Mouse (Mus musculus): ENCODE measurements around the gene Rpn1. TPM values are rescaled to one million over a fixed set of nuclear protein-coding genes. Genes with fewer than 3 reads are reported as not detected.

Gene Rpn1
- polyA plus RNA-seq, 1 experiment from 2014 or later: 326 TPM

DNA sequence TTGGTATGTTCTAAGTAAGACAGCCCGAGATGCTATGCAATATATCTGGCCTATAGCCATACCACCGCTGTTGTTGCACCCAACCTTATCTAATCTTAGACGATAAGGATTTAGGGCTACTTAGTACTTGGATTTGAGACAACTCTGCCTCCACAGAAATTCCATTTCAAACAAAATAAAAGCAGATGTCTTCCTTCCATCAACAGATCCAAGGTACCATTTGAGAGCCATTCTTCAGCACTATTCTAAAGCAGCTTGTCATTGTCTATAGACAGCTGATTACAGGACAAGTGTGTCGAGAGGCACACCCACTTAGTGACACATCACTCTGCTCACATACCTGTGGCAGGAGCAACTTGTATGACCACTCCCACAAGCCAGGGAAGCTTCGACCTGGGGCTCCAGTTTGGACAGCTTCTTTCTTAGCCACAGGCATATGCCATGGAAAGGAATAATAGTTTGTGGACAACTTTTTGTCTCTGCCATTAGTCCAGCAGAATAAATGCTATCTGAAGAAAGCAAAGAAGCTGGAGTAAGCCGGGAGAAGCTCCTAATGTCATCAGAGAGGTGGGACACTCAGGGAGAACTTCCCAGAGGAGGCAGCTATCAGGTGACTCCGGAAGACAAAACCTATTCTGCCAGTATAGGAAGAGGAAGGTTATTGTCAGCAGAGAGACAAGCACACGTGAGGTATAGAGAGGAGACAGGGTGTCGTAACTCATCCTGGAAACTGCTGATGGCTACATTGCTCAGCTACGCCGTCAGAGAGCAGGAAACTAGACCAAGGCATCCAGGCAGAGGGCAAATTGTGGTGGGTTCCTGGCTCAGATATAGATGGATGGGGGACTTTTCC lies 30.8 kb upstream of the Rpn1 start:
- Histone ChIP-seq H3K4me3 (no peak overlapping the region), H3K4me1 (no peaks in the 10 kb centered on the region), H3K36me3 (replicated peaks) (no peaks in the 10 kb centered on the region), H3K27me3 (replicated peaks) (peaks cover 17% of the 10 kb centered on the region), H3K27ac (no peak overlapping the region), H3K9me3 (no peaks in the 10 kb centered on the region), H3K9ac (no peak overlapping the region), H3K4me2 (no peak overlapping the region)
- 76% methylated on average over 11 of the region's 11 CpGs for WGBS
- no peak for ATAC-seq (replicated peaks)

DNA sequence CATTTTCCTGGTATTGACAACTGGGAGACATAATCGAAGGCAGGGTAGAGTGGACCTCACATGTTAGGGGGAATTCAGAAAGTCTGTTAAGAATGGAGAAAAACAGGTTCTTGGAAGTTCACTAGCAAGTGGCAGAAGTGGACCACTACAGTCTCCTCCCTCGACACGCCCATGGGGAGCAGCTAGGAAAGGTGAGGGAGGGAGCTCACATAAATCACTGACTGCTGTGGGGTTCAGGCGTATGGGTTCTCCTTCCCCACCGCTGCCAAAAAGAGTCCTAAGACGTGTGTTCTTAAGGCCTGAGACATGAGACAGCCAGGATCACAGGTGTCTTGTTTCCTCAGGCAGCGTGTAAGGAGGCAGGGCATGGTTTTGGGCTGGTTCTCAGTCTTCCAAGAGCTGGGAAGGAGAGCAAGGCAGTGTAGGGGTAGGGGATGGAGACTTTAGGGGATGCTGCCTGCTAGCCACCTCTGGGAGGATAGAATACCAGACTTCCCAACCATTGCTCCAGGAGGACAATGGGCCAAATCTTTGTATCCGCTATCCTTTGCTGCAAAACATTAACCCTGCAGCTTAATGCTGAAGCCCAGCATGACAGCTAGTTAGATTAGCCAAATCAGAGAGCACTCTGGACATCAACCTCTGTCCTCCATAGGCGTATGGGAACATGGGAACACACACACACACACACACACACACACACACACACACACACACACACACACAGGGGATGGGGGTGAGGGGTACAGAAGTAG lies 30.0 kb upstream of the Rpn1 start:
- no peak for ATAC-seq (replicated peaks)
- H3K27me3 ChIP-seq (replicated peaks): peaks cover 9% of the 10 kb centered on the region
- H3K4me2 ChIP-seq: no peak overlapping the region
- H3K4me3 ChIP-seq: no peak overlapping the region
- no peak overlapping the region for H3K27ac ChIP-seq
- no peak overlapping the region for H3K9ac ChIP-seq
- H3K9me3 ChIP-seq: no peaks in the 10 kb centered on the region
- H3K4me1 ChIP-seq: no peaks in the 10 kb centered on the region
- 63% methylated on average over 9 of the region's 9 CpGs for WGBS
- H3K36me3 ChIP-seq (replicated peaks): no peaks in the 10 kb centered on the region

DNA sequence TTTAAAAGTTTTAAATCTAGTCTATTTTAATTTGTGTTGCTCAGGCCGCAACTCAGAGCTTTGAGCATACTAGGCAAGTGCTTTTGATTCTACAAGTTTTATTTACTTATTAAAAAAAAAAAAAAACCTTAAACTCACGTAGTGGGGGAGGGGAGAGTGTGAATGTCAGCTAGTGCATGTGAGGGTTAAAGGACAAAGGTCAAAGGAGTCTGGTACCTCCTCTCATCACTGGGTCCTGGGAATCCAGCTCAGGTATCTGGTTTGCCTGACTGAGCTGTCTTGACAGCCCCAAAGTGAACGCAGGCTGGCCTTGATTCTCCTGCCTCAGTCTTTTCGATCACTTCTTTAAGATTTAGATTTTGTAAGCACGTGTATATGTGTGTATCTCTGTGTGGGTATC lies 28.6 kb upstream of the Rpn1 start:
- no peak overlapping the region for H3K9ac ChIP-seq
- no peak overlapping the region for H3K4me2 ChIP-seq
- ATAC-seq (replicated peaks): no peak
- no peak overlapping the region for H3K27ac ChIP-seq
- no peaks in the 10 kb centered on the region for H3K9me3 ChIP-seq
- 73% methylated on average over 5 of the region's 5 CpGs for WGBS
- H3K4me1 ChIP-seq: no peaks in the 10 kb centered on the region
- H3K4me3 ChIP-seq: no peak overlapping the region
- H3K36me3 ChIP-seq (replicated peaks): no peaks in the 10 kb centered on the region
- 0 out of 2 replicates have a peak, but pooled peaks cover 3% of the 10 kb centered on the region for H3K27me3 ChIP-seq (replicated peaks)

DNA sequence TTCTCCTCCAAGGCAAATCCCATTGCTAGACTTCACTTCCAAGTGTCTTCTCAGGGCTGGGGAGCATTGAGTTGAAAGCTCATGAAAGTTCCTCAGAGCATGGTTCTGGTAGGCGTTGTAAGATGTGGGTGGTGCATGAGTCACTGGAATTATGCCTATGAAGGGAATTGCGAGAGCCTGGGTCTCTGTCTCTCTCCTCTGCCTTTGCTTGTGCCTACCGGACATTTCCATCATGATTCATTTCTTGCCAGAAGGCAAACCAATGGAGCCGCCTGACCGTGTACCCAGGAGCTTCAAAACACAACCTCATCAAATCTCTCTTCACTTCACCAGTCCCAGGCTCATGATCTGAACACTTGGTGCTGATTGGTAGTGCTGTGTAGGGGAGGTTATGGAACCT lies 27.4 kb upstream of the Rpn1 start:
- WGBS: 90% methylated on average over 5 of the region's 5 CpGs
- no peak overlapping the region for H3K9ac ChIP-seq
- no peak overlapping the region for H3K27ac ChIP-seq
- no peaks in the 10 kb centered on the region for H3K27me3 ChIP-seq (replicated peaks)
- no peaks in the 10 kb centered on the region for H3K36me3 ChIP-seq (replicated peaks)
- no peak for ATAC-seq (replicated peaks)
- no peaks in the 10 kb centered on the region for H3K9me3 ChIP-seq
- H3K4me3 ChIP-seq: no peak overlapping the region
- H3K4me1 ChIP-seq: no peaks in the 10 kb centered on the region
- no peak overlapping the region for H3K4me2 ChIP-seq

DNA sequence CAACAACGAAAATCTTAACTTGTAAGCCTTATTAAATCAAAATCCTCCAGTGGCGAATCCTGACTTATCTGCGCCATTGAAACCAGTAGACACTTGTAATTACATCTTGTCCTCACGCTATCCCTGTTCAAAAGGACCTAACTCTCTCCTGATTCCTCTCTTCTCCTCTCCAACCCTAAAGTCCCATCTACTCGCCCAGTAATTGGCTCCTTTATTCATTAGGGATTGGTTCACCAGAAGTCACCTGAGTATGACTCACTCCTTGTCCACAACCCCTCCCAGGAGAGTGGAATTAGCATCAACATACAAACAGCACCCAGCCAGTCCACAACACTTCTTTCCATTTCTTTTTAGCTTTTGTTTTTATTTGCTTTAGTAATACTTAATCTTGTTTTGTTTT lies 24.4 kb upstream of the Rpn1 start:
- ATAC-seq (replicated peaks): no peak
- 82% methylated on average over 5 of the region's 5 CpGs for WGBS
- H3K4me3 ChIP-seq: no peak overlapping the region
- no peaks in the 10 kb centered on the region for H3K4me1 ChIP-seq
- no peak overlapping the region for H3K4me2 ChIP-seq
- H3K9ac ChIP-seq: no peak overlapping the region
- no peaks in the 10 kb centered on the region for H3K9me3 ChIP-seq
- no peak overlapping the region for H3K27ac ChIP-seq
- H3K27me3 ChIP-seq (replicated peaks): no peaks in the 10 kb centered on the region
- no peaks in the 10 kb centered on the region for H3K36me3 ChIP-seq (replicated peaks)

DNA sequence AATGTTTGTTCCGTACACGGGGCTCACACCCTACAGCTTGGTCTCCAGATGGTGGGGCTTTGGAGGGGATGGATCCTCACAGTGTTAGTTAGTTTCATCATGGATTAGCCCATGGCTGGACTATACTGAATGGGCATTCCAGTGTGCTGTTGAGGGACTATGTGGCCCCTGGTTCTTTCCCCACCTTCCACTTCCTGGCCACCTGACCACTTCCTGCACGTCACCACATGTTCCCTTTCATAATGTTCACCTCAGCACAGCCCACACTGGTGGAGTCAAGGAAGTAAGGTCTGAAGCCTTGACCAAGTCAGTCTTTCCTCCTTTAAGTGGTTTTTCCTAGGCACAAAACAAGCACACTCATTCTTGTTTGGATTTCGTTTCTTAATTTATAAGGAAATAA lies 23.7 kb upstream of the Rpn1 start:
- ATAC-seq (replicated peaks): no peak
- no peaks in the 10 kb centered on the region for H3K4me1 ChIP-seq

DNA sequence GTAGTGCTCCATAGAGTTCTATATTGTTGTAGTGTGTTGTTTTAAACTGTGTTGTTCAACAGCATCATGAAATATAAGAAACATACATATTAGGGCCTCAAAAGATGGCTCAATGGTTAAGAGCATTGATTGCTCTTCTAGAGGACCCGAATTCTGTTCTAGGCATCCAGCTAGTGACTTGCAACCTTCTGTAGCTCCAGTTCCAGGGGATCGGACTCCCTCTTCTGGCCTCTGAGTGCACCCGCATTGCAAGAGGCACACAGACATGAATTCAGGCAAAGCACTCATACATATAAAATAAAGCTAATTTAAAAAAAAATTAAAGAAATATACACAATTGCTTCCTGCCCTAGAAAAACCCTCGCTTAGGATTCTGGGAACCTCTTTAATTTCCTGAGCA lies 22.9 kb upstream of the Rpn1 start:
- H3K9ac ChIP-seq: no peak overlapping the region
- 84% methylated on average over 4 of the region's 4 CpGs for WGBS
- no peaks in the 10 kb centered on the region for H3K27me3 ChIP-seq (replicated peaks)
- no peaks in the 10 kb centered on the region for H3K9me3 ChIP-seq
- no peak overlapping the region for H3K4me2 ChIP-seq
- no peak overlapping the region for H3K27ac ChIP-seq
- no peak overlapping the region for H3K4me3 ChIP-seq
- H3K4me1 ChIP-seq: no peaks in the 10 kb centered on the region
- ATAC-seq (replicated peaks): no peak
- no peaks in the 10 kb centered on the region for H3K36me3 ChIP-seq (replicated peaks)

More for the DNA sequence above, 23.7 kb upstream of the Rpn1 start:
- H3K27me3 ChIP-seq (replicated peaks): no peaks in the 10 kb centered on the region
- no peak overlapping the region for H3K9ac ChIP-seq
- H3K4me3 ChIP-seq: no peak overlapping the region
- no peaks in the 10 kb centered on the region for H3K36me3 ChIP-seq (replicated peaks)
- H3K27ac ChIP-seq: no peak overlapping the region
- H3K9me3 ChIP-seq: no peaks in the 10 kb centered on the region
- no peak overlapping the region for H3K4me2 ChIP-seq
- 89% methylated on average over 4 of the region's 4 CpGs for WGBS

DNA sequence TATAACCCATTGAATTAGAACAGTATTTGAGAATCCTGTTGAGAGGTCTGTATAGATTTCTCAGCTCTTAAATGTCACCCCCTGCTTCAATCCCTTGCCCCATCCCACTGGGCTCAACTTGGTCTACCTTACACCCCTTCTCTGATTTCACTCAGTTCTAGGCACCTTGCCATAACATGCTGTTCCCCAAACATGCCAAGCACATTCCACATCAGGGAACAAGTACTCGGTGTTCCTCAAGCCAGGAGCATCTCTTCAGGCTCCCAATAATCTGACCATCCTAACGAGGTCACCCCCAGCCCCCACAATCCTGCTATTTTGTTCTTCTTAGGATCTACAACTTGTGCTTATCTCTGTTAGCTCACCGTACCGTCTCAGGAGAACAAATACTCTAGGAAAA lies 21.9 kb upstream of the Rpn1 start:
- WGBS: 78% methylated on average over 4 of the region's 4 CpGs
- Histone ChIP-seq H3K4me3 (no peak overlapping the region), H3K27me3 (replicated peaks) (no peaks in the 10 kb centered on the region), H3K4me1 (no peaks in the 10 kb centered on the region), H3K27ac (no peak overlapping the region), H3K36me3 (replicated peaks) (no peaks in the 10 kb centered on the region), H3K9me3 (no peaks in the 10 kb centered on the region), H3K4me2 (no peak overlapping the region), H3K9ac (no peak overlapping the region)
- ATAC-seq (replicated peaks): no peak

DNA sequence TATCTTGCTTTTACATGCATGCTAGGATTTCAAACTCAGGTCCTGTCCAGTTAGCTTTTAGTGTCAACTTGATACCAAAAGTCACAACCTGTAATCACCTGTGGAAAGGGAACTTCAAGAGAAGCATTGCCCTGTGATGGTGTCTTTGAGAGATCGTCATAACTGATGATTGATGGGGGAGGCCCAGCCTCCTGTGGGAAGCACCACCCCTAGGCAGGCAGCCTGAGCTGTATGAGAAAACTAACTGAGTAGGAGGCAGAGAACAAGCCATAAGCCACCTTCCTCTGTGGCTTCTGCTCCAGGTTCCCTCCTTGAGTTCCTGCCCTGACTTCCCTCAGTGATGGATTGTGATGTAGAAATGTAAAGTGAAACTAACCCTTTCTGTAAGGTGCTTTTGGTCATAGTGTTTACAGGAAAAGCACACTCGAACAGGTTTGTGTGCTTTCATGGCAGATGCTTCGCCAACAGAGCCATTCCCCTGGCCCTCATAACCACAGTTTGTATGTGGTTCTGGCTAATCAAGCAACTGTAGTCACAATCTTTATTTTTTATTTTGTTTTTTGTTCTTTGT lies 20.1 kb upstream of the Rpn1 start:
- Histone ChIP-seq H3K9me3 (no peaks in the 10 kb centered on the region), H3K9ac (no peak overlapping the region), H3K4me1 (no peaks in the 10 kb centered on the region), H3K27me3 (replicated peaks) (no peaks in the 10 kb centered on the region), H3K27ac (no peak overlapping the region), H3K4me3 (no peak overlapping the region), H3K36me3 (replicated peaks) (no peaks in the 10 kb centered on the region), H3K4me2 (no peak overlapping the region)
- 86% methylated on average over 3 of the region's 3 CpGs for WGBS
- no peak for ATAC-seq (replicated peaks)

DNA sequence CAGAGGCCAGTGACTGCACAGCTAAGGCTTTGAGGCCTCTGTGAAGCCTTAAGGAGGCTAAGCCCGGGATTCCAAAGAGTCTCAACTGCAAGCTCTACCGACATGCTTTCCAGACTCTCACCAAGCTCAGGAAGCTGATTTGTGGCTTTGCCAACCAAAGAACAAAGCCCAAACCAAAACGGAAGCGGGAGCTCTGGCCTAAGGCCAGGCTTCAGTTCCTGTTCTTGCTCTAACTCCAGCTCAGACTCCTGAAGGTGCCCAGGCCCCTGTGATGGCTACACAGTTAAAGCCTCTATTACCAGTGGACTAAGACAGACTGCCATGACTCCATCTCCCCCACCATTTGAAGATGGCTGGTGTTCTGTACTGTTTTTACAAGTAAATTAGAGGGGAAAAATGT lies 19.2 kb upstream of the Rpn1 start:
- ATAC-seq (replicated peaks): no peak
- no peak overlapping the region for H3K4me2 ChIP-seq
- 57% methylated on average over 4 of the region's 4 CpGs for WGBS
- no peak overlapping the region for H3K9ac ChIP-seq
- no peaks in the 10 kb centered on the region for H3K36me3 ChIP-seq (replicated peaks)
- H3K4me3 ChIP-seq: no peak overlapping the region
- H3K27me3 ChIP-seq (replicated peaks): peaks cover 3% of the 10 kb centered on the region; the same call in 1 of the 2 replicates
- no peaks in the 10 kb centered on the region for H3K9me3 ChIP-seq
- no peaks in the 10 kb centered on the region for H3K4me1 ChIP-seq
- H3K27ac ChIP-seq: no peak overlapping the region

DNA sequence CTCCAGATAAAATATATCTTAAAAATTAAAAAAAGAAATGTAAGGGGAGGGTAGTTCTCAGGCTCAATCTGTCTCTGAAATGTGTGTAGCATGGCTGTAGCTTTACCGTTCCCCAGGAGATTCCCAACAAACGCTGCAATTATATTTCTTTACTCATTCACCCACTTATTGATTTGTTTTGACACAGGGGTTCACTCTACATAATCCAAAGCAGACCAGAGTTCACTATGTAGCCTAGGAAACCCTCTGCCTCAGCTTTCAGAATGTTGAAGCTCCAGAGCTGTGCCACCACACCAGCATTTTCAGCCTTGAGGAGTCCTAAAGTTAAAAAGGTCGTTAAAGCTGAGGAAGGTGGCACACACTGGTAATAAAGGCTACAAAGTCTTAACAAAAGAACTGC lies 18.3 kb upstream of the Rpn1 start:
- 68% methylated on average over 3 of the region's 3 CpGs for WGBS
- Histone ChIP-seq H3K4me1 (no peaks in the 10 kb centered on the region), H3K27me3 (replicated peaks) (peaks cover 3% of the 10 kb centered on the region; the same call in 1 of the 2 replicates), H3K4me2 (no peak overlapping the region), H3K9me3 (no peaks in the 10 kb centered on the region), H3K9ac (no peak overlapping the region), H3K4me3 (no peak overlapping the region), H3K36me3 (replicated peaks) (no peaks in the 10 kb centered on the region), H3K27ac (no peak overlapping the region)
- ATAC-seq (replicated peaks): no peak

DNA sequence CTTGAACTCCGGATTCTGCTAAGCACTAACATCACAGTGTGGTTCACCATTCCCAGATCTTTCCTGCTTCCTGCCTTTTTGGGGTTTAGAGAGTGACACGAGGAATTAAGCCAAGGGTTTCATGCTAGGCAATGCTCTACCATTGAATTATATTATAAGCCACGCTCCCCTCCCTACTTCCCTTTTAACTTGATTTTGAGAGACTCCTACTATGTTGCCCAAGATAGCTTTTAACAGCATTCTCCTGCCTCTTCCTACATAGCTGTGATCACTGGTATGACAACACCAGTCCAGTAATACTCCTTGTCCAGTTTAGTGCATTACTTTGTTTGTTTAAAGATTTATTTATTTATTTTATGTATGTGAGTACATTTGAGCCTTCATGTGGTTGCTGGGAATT lies 16.6 kb upstream of the Rpn1 start:
- Histone ChIP-seq H3K4me3 (no peak overlapping the region), H3K27ac (no peak overlapping the region), H3K4me2 (no peak overlapping the region), H3K9me3 (no peaks in the 10 kb centered on the region), H3K9ac (no peak overlapping the region), H3K27me3 (replicated peaks) (peaks cover 3% of the 10 kb centered on the region; the same call in 1 of the 2 replicates), H3K4me1 (no peaks in the 10 kb centered on the region), H3K36me3 (replicated peaks) (no peaks in the 10 kb centered on the region)
- ATAC-seq (replicated peaks): no peak
- 73% methylated on average over 3 of the region's 3 CpGs for WGBS

All from midbrain, embryonic 15.5 days (tissue).